Mouse (Mus musculus) cortical plate, adult 2 months (tissue): Measurements from ENCODE around the gene Pld1. TPM values are rescaled to one million over a fixed set of nuclear protein-coding genes. Genes with fewer than 3 reads are reported as not detected.

Experiments used
- H3K27ac ChIP-seq: fragments of 200-500 bp; 2 replicates; pipeline ENCODE4 v1.5.1; 2012; ENCODE audit warnings: low read length, control low read depth, inconsistent platforms; ENCODE audit not compliant: insufficient read depth
- H3K4me1 ChIP-seq: fragments of 200-500 bp; 2 replicates; pipeline ENCODE4 v1.6.1; 2011; ENCODE audit warnings: low read length; ENCODE audit not compliant: control insufficient read depth, insufficient read depth
- H3K4me3 ChIP-seq: fragments of 200-500 bp; 2 replicates; pipeline ENCODE4 v1.5.1; 2011; ENCODE audit warnings: mild to moderate bottlenecking, low read length, control low read depth; ENCODE audit not compliant: insufficient read depth
- CTCF ChIP-seq: fragments of 200-500 bp; IDR thresholded peaks from 2 replicates; pipeline ENCODE4 v1.5.1; 2011; ENCODE audit warnings: mild to moderate bottlenecking, control low read depth, low read length; ENCODE audit not compliant: insufficient read depth; ENCODE audit errors: extremely low read depth
- POLR2A ChIP-seq: fragments of 200-500 bp; IDR thresholded peaks from 2 replicates; pipeline ENCODE4 v1.6.1; 2011; ENCODE audit warnings: mild to moderate bottlenecking, low read length, control low read depth; ENCODE audit not compliant: insufficient read depth; ENCODE audit errors: extremely low read depth
- polyA plus RNA-seq: library from polyadenylated mRNA; depleted of rRNA; stranded (reverse); fragments of >200 nt; gene quantifications from 2 replicates; pipeline ENCODE4 v1.2.3, GENCODE M21; 2012

The Pld1 gene
- polyA plus RNA-seq, 1 experiment, result 6.0 TPM

DNA sequence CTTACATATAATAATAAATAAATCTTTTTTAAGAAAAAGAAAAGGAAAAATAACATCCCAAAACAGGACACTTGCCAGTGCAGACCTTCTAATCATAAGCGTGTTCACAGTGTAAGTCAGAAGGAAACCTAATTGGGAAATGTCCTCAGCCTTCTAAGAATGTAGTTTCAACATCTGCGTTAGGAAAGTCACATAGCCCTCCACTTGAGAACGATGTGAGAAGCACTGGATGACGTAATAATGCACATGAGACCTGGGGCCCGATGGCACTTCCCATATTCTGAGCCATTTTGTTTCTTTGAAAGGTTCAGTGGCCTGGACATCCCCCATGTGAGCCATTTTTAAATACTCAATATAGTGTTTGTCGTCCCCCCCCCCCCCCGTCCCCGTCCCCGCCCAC lies 160.7 kb downstream of the Pld1 start:
- Histone ChIP-seq H3K27ac (no peak overlapping the region), H3K4me1 (no peaks in the 10 kb centered on the region), H3K4me3 (no peak overlapping the region)
- no peak for TF ChIP-seq POLR2A
- no peak for TF ChIP-seq CTCF

- TF ChIP-seq CTCF (no peak), POLR2A (no peak)
- H3K4me3 ChIP-seq, result no peak overlapping the region
- H3K4me1 ChIP-seq, result no peaks in the 10 kb centered on the region
- H3K27ac ChIP-seq, result no peak overlapping the region
Observed at GRCm38 (mm10) chr3:28104992-28105391, 166.5 kb downstream of the Pld1 start.

DNA sequence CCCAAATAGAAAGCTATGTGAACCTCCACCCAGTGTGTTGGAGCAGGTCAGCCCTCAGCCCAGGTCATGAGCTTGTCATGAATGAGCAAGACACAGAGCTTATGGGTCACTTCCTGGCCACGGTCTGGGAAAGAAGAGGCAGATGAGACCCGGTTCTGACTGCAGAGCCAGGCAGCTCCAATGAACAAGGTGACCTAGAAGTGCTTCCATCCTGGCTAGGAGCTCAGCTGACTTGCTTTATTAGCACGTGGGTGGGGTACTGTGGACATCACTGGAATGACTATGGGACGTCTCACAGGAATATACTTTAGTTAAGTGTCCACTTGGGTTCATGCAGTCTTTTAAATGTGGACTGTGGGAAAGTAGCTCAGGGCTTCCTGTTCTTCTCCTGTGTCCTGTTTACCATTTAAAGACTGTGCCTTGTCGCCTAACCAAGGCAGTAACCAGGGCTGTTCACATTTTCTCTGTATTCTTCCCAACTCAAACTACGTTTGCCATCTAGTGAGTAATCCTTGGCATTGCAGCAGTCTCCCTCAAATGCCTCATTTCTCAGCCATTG lies 169.0 kb downstream of the Pld1 start:
- TF ChIP-seq POLR2A (no peak), CTCF (peak; percentile 81)

GRCm38 (mm10) chr3:28111516-28111915 lies 173.0 kb downstream of the Pld1 start:
- Histone ChIP-seq H3K27ac (no peak overlapping the region), H3K4me1 (no peaks in the 10 kb centered on the region), H3K4me3 (no peak overlapping the region)
- no peak for TF ChIP-seq POLR2A

More for the DNA sequence above, 169.0 kb downstream of the Pld1 start:
- Histone ChIP-seq H3K4me3 (no peak overlapping the region), H3K27ac (no peak overlapping the region), H3K4me1 (no peaks in the 10 kb centered on the region)

DNA sequence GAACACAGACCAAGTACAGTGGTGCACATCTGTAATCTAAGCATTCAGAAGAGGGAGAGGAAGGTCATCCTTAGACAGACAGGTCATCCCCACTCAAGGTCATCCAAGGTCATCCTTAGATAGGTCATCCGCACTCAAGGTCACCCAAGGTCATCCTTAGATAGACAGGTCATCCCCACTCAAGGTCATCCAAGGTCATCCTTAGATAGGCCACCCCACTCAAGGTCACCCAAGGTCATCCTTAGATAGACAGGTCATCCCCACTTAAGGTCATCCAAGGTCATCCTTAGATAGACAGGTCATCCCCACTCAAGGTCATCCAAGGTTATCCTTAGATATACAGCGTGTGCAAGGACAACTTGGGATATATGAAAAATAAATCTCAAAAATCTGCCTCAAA lies 175.4 kb downstream of the Pld1 start:
- H3K4me3 ChIP-seq, result no peak overlapping the region

DNA sequence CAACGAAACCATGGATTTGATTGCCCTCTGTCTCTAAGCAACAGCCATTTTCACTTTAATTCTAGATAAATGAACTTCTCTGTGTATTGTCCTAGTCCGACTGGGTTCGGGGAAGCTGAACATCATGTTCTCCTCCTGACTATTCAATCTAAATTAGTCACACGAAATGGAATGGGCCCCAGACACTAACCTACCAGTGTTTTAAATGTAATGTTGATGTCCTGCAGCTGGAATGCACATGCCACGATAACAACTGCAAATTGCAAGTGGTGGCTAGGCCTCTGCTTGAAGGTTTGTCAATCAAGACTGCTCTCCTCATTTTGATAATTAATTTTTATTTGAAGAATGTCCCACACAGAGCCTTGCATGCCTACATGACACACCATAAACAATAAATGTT lies 203.2 kb downstream of the Pld1 start:
- TF ChIP-seq POLR2A, result no peak
- no peak for TF ChIP-seq CTCF
- no peaks in the 10 kb centered on the region for H3K4me1 ChIP-seq
- no peak overlapping the region for H3K27ac ChIP-seq
- no peak overlapping the region for H3K4me3 ChIP-seq

More for the DNA sequence above, 175.4 kb downstream of the Pld1 start:
- Histone ChIP-seq H3K27ac (no peak overlapping the region), H3K4me1 (no peaks in the 10 kb centered on the region)
- TF ChIP-seq POLR2A, result no peak
- TF ChIP-seq CTCF, result no peak

GRCm38 (mm10) chr3:28142121-28142520 lies 203.6 kb downstream of the Pld1 start:
- TF ChIP-seq CTCF (no peak), POLR2A (no peak)

DNA sequence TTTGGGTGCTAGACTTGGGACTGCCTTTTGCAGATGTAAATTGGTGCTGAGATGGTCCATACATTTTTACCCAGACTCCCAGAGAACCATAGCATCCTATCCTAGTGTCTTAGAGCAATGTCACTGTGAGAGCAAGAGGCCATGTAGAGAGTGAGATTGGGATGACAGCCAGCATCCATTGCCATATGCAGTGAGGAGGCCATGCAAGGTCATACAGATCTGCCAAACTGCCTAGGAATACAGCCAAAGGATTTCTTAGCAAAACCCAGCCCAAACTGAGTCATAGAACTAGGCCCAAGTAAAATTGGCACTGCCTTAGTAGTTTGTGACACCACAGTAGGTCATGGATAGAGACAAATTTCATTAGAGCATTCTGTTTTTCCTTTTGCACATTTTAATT lies 206.2 kb downstream of the Pld1 start:
- TF ChIP-seq CTCF (no peak), POLR2A (no peak)
- no peaks in the 10 kb centered on the region for H3K4me1 ChIP-seq
- H3K27ac ChIP-seq, result no peak overlapping the region
- H3K4me3 ChIP-seq, result no peak overlapping the region

More at GRCm38 (mm10) chr3:28142121-28142520, 203.6 kb downstream of the Pld1 start:
- Histone ChIP-seq H3K4me1 (no peaks in the 10 kb centered on the region), H3K27ac (no peak overlapping the region), H3K4me3 (no peak overlapping the region)

DNA sequence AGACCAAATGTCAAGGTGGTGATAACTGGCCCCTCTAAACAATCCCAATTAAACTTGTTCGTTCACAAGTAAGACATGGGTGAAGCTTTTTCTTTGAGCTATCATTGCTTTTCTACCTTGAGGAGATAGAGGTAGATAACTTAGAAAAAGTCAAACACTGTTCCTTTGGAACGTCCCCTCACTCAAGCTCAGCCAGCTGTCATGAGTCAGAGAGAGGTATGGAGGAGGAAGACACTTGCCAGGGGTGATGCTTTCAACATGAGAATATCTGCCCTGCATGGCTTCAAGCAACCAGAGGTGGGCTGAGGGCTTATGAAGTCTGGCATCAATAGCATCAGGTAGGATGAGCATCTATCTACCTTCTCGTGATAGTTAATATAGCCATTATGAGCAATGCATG lies 207.0 kb downstream of the Pld1 start:
- no peak overlapping the region for H3K27ac ChIP-seq
- TF ChIP-seq POLR2A (no peak), CTCF (no peak)
- no peaks in the 10 kb centered on the region; the same call in 1 of the 2 replicates for H3K4me1 ChIP-seq
- H3K4me3 ChIP-seq, result no peak overlapping the region

- TF ChIP-seq CTCF, result no peak
- Histone ChIP-seq H3K27ac (no peak overlapping the region), H3K4me1 (no peaks in the 10 kb centered on the region; the same call in 1 of the 2 replicates), H3K4me3 (no peak overlapping the region)
Observed at GRCm38 (mm10) chr3:28149656-28150256, 211.3 kb downstream of the Pld1 start.

DNA sequence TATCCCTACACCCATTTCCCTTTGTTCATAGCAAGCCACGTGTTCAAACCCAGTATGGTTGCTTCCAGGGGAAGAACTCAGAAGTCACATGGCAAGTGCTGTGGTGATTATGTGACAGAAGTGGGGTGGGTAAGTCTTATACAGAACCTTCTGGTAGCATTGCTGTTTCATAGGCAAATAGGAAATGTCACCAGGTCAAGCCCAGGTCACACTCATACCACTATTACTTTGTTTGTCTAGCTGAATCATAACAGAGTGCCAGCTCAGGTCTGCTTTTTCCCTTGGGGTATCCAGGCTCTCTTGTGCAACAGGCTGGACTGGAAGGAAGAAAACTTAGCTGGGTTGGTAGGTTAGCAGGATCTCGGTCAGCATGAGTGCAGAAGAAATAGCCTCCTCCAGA lies 219.5 kb downstream of the Pld1 start:
- no peak for TF ChIP-seq CTCF
- TF ChIP-seq POLR2A, result no peak
- Histone ChIP-seq H3K4me1 (no peaks in the 10 kb centered on the region), H3K27ac (no peak overlapping the region), H3K4me3 (no peak overlapping the region)
